Mouse (Mus musculus): Measurements from ENCODE around the gene Ttc5. TPM values are rescaled to one million over a fixed set of nuclear protein-coding genes. Genes with fewer than 3 reads are reported as not detected.

The Ttc5 gene
- total RNA-seq (2021) (10 to 100 TPM; 13.2 to 13.9 TPM), polyA plus RNA-seq (2012; rRNA removed) (13.3 and 18.4 TPM in 2 replicates)
- long read RNA-seq, transcript Ttc5-201 (10 exons, 1,842 nt): major isoform, 23 of 26 reads
- long read RNA-seq, partial matches to known transcripts: 0 of 26 reads
- long read RNA-seq, other reads (novel, unspliced or antisense): 2 of 26 reads

DNA sequence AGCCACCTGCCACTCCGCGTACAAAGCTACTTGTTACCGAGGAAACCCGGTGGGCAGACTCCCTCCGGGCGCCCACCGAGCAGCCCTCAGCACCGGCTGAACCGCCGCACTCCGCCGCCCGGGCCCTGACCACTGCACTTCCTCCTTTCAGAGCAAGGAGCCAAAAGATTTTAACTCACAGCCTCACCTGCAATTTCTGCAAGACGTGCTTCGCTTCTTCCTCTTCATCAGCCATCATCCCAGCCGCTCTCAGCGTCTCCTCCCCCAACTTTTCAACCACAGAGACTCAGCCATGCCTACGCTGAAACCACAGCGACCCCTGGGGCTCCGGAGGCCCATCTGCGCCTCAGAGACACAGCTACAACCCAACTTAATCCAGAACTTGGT is at the start of gene Ttc5:
Ttc5 (minus strand) TSS at position 269 of the 387 bp plus-strand sequence.
- peak; percentile 89 to 95 for DNase-seq
- Histone ChIP-seq H3K27ac (peak within 1 kb of the TSS; percentile 84), H3K36me3 (ENCODE audit: control insufficient read depth, insufficient read depth, low read length) (peaks cover 6% of the 10 kb centered on the region), H3K4me1 (ENCODE audit: control insufficient read depth, insufficient read depth, low read length) (peaks cover 3% of the 10 kb centered on the region), H3K79me2 (replicated peaks; ENCODE audit: control insufficient read depth, insufficient read depth, low read length) (peaks cover 6% of the 10 kb centered on the region), H3K4me3 (peak within 1 kb of the TSS; percentile 74), H3K27me3 (ENCODE audit: control insufficient read depth, insufficient read depth, low read length) (no peaks in the 10 kb centered on the region), H3K9ac (ENCODE audit: low read depth, low read length) (peak within 1 kb of the TSS; percentile 88)
- intact Hi-C loops (cut with DNase I): loop anchor here (1.0 kb wide), 1 partner anchor 22 kb away; the partner anchor contains the start of genes Ccnb1ip1 and Parp2
- TF ChIP-seq EP300 (IDR thresholded peaks at IDR 0.05; ENCODE audit: insufficient read depth, low read depth, low read length) (peak; percentile 69; the same call in 1 of the 2 replicates), CTCF (IDR thresholded peaks at IDR 0.05) (peak; percentile 98), POLR2A (IDR thresholded peaks at IDR 0.05; ENCODE audit: insufficient read depth, low read depth, low read length) (peak; percentile 73)
- 0% methylated on average over 21 of the region's 21 CpGs for WGBS

DNA sequence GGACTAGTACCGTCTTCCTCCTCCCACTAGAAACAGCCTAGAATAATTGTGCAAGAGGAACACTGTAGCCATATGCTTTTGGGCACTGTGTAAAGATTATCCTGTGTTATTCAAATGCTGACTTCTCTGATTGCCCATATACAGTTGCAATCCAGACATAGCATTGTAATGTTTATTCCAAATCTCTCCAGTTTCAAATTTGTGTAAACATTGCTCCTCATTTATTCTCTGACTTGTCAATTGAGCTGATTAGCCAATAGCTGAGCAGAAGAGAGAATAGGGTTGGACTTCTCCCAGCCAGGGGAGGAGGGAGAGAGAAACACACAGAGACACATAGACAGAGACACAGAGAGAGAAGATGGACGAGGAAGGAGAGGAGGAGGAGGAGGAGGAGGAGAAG is 49.1 kb upstream of the Ttc5 start:
- WGBS: 60% methylated on average over 2 of the region's 2 CpGs
- no peak for TF ChIP-seq EP300 (IDR thresholded peaks at IDR 0.05; ENCODE audit: insufficient read depth, low read depth, low read length)
- no peak for TF ChIP-seq POLR2A (IDR thresholded peaks at IDR 0.05; ENCODE audit: insufficient read depth, low read depth, low read length)
- TF ChIP-seq CTCF (IDR thresholded peaks at IDR 0.05): no peak
- Histone ChIP-seq H3K27me3 (ENCODE audit: control insufficient read depth, insufficient read depth, low read length) (no peaks in the 10 kb centered on the region), H3K4me3 (no peak overlapping the region), H3K9ac (ENCODE audit: low read depth, low read length) (no peak overlapping the region), H3K36me3 (ENCODE audit: control insufficient read depth, insufficient read depth, low read length) (no peaks in the 10 kb centered on the region), H3K27ac (no peak overlapping the region), H3K79me2 (replicated peaks; ENCODE audit: control insufficient read depth, insufficient read depth, low read length) (no peaks in the 10 kb centered on the region), H3K4me1 (ENCODE audit: control insufficient read depth, insufficient read depth, low read length) (no peaks in the 10 kb centered on the region)
- no peak for DNase-seq
- intact Hi-C loops (cut with DNase I): no loop called here

DNA sequence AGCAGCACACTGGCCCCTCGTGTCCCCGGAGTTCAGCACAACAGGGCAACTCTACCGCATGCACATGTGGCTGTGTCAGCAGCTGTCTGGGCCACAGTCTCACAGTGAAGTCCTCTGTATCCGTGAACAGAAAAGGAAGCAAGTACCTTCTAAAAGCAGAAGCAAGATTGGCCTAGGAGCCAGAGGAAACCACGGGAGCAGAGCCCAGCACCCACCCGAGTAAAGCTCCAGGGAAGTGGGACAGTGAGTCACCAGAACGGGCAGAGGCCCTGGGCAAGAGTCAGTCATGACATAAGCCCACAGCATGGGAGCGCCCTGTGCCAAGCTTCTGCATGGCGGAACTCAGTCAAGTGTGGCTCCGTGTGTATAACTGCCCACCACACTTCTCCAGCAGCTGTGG is 48.6 kb upstream of the Ttc5 start:
- no peaks in the 10 kb centered on the region for H3K36me3 ChIP-seq (ENCODE audit: control insufficient read depth, insufficient read depth, low read length)
- H3K27ac ChIP-seq: no peak overlapping the region
- H3K79me2 ChIP-seq (replicated peaks; ENCODE audit: control insufficient read depth, insufficient read depth, low read length): no peaks in the 10 kb centered on the region
- H3K9ac ChIP-seq (ENCODE audit: low read depth, low read length): no peak overlapping the region
- WGBS: 74% methylated on average over 10 of the region's 10 CpGs
- no peaks in the 10 kb centered on the region for H3K27me3 ChIP-seq (ENCODE audit: control insufficient read depth, insufficient read depth, low read length)
- H3K4me1 ChIP-seq (ENCODE audit: control insufficient read depth, insufficient read depth, low read length): no peaks in the 10 kb centered on the region
- H3K4me3 ChIP-seq: no peak overlapping the region
- intact Hi-C loops (cut with DNase I): no loop called here
- TF ChIP-seq CTCF (IDR thresholded peaks at IDR 0.05) (no peak), POLR2A (IDR thresholded peaks at IDR 0.05; ENCODE audit: insufficient read depth, low read depth, low read length) (no peak), EP300 (IDR thresholded peaks at IDR 0.05; ENCODE audit: insufficient read depth, low read depth, low read length) (no peak)
- peak in 1 of 2 experiments; percentile 64 for DNase-seq

DNA sequence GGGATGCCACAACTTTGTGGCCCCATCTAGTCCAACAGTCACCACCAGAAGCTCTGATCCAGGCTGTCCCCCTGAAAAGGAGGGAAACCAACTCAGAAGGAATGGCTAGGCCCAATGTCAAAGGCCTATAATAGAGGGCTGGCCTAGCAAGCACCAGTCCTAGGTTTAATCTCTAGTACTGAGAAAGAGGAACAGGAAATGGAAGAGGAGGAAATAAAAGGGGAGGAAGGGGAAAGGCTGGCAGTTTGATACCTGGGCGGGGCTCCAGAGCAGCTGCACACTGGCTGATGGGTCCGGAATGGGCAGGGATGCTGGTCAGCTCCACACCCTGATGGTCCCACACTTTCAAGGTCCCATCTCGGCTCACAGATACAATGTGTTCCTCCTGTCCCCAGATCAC is 44.6 kb upstream of the Ttc5 start:
- WGBS: 63% methylated on average over 3 of the region's 3 CpGs
- Histone ChIP-seq H3K4me1 (ENCODE audit: control insufficient read depth, insufficient read depth, low read length) (no peaks in the 10 kb centered on the region), H3K36me3 (ENCODE audit: control insufficient read depth, insufficient read depth, low read length) (no peaks in the 10 kb centered on the region), H3K27ac (no peak overlapping the region), H3K4me3 (no peak overlapping the region), H3K9ac (ENCODE audit: low read depth, low read length) (no peak overlapping the region), H3K79me2 (replicated peaks; ENCODE audit: control insufficient read depth, insufficient read depth, low read length) (no peaks in the 10 kb centered on the region), H3K27me3 (ENCODE audit: control insufficient read depth, insufficient read depth, low read length) (no peaks in the 10 kb centered on the region)
- TF ChIP-seq EP300 (IDR thresholded peaks at IDR 0.05; ENCODE audit: insufficient read depth, low read depth, low read length) (no peak), CTCF (IDR thresholded peaks at IDR 0.05) (no peak), POLR2A (IDR thresholded peaks at IDR 0.05; ENCODE audit: insufficient read depth, low read depth, low read length) (no peak)
- intact Hi-C loops (cut with DNase I): no loop called here
- DNase-seq: peak in 1 of 2 experiments; percentile 45

DNA sequence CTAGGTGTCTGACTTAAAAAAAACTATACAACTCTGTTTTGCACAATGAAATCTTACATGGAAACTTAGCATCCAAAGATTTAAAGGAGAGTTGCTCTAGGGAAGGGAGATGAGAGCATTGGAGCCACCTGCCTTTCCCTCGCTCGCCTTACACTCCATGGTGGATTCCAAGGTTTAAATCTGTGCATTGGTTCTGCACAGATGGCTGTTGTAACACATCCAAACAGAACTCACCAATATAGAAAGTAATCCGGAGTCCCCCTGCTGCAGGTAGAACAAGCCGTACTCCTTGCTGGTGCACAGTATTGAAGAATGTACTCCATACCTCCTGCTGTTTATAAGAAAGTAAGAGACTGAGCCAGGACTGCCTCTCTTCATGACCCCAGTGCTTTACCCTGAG is 41.3 kb upstream of the Ttc5 start:
- intact Hi-C loops (cut with DNase I): no loop called here
- Histone ChIP-seq H3K4me1 (ENCODE audit: control insufficient read depth, insufficient read depth, low read length) (no peaks in the 10 kb centered on the region), H3K27ac (no peak overlapping the region), H3K27me3 (ENCODE audit: control insufficient read depth, insufficient read depth, low read length) (no peaks in the 10 kb centered on the region), H3K4me3 (no peak overlapping the region), H3K79me2 (replicated peaks; ENCODE audit: control insufficient read depth, insufficient read depth, low read length) (no peaks in the 10 kb centered on the region), H3K36me3 (ENCODE audit: control insufficient read depth, insufficient read depth, low read length) (no peaks in the 10 kb centered on the region; the same call in 1 of the 2 replicates), H3K9ac (ENCODE audit: low read depth, low read length) (no peak overlapping the region)
- 91% methylated on average over 4 of the region's 4 CpGs for WGBS
- no peak for DNase-seq
- TF ChIP-seq POLR2A (IDR thresholded peaks at IDR 0.05; ENCODE audit: insufficient read depth, low read depth, low read length) (no peak), EP300 (IDR thresholded peaks at IDR 0.05; ENCODE audit: insufficient read depth, low read depth, low read length) (no peak)

DNA sequence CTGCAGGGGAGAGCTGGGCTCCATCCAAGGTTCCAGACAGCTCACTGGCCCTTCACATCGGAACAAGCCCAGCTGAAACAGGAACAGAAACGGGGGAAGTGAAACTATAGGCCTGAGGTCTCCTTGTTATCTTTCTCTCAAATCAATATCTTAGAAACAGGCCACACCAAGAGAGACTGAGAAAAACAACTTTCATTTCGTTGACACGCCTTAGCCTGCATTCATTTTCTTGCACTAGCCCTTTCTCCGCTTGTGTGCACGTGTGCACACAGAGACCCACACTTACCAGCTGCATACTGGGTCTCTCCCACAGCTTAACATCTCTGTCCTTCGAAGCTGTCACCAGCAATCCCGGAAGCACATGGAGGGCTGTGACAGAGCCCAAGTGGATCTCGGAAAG is 38.9 kb upstream of the Ttc5 start:
- DNase-seq: peak in 1 of 2 experiments; percentile 35
- no peaks in the 10 kb centered on the region; the same call in 1 of the 2 replicates for H3K36me3 ChIP-seq (ENCODE audit: control insufficient read depth, insufficient read depth, low read length)
- WGBS: 81% methylated on average over 9 of the region's 9 CpGs

More for the DNA sequence above, 38.9 kb upstream of the Ttc5 start:
- Histone ChIP-seq H3K27me3 (ENCODE audit: control insufficient read depth, insufficient read depth, low read length) (no peaks in the 10 kb centered on the region), H3K79me2 (replicated peaks; ENCODE audit: control insufficient read depth, insufficient read depth, low read length) (no peaks in the 10 kb centered on the region), H3K27ac (no peak overlapping the region), H3K9ac (ENCODE audit: low read depth, low read length) (no peak overlapping the region), H3K4me3 (no peak overlapping the region), H3K4me1 (ENCODE audit: control insufficient read depth, insufficient read depth, low read length) (no peaks in the 10 kb centered on the region)
- TF ChIP-seq CTCF (IDR thresholded peaks at IDR 0.05) (no peak), POLR2A (IDR thresholded peaks at IDR 0.05; ENCODE audit: insufficient read depth, low read depth, low read length) (no peak), EP300 (IDR thresholded peaks at IDR 0.05; ENCODE audit: insufficient read depth, low read depth, low read length) (no peak)
- intact Hi-C loops (cut with DNase I): no loop called here
